Mouse (Mus musculus): ENCODE results near the gene Tanc1.

DNA sequence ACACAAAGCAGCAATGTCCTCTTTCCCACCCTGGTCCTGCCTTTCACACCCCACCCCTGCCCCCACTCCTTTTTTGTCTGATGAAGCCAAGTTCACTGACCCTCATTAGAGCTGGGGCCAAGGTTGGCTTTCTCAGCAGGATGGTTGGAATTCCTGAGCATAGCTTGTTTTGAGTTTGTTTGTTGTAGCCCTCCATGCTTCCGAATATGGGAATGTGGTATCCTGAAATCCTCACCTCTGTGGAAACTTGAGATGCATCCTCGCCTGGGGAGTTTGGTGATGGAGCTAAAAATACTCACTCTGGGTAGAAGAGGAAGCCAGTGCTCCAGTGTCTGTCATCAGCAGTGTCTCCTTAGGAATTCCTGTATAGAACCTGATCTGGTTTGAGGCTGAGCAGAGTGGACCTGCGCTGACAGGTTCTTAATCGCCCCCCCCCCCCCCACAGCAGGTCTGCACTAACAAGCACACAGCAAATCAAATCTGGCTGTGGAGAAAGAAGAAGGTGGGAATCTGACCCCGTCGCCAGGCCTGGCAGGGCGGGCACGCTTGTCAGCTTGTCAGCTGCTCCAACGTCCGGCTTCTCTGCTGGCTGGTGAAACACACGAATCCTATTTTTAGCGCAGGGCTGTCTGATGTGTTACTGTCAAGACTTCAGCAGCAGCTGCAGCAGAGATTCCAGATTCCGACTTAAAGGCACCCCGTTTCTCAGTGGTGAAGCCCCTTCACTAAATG lies 217.1 kb downstream of the Tanc1 start:
- TF ChIP-seq CTCF (IDR thresholded peaks at IDR 0.05; ENCODE audit: insufficient read depth, low read depth, low read length): no peak
- TF ChIP-seq POLR2A (IDR thresholded peaks at IDR 0.05; ENCODE audit: insufficient read depth, low read depth, low read length): no peak
